Mouse (Mus musculus) skeletal muscle tissue, adult 2 months (tissue): Measurements from ENCODE around the gene Gas6.

Experiments
- DNase-seq: peaks from one replicate; pipeline ENCODE4 v3.0.0-alpha.2; 2012; ENCODE audit warnings: low read depth, low spot score

The Gas6 gene

GRCm38 (mm10) chr8:13493858-13494631, at the start of gene Gas6:
TSS of gene Gas6 (minus strand) at chr8:13494490.
- peak; percentile 58 for DNase-seq

GRCm38 (mm10) chr8:13541526-13541925, 47.2 kb upstream of the Gas6 start:
- no peak for DNase-seq

- DNase-seq = no peak
Observed at GRCm38 (mm10) chr8:13540122-13540521, 45.8 kb upstream of the Gas6 start.

GRCm38 (mm10) chr8:13538821-13539220, 44.5 kb upstream of the Gas6 start:
- DNase-seq = peak; percentile 84

- no peak for DNase-seq
Observed at GRCm38 (mm10) chr8:13537102-13537501, 42.8 kb upstream of the Gas6 start.

- no peak for DNase-seq
Observed at GRCm38 (mm10) chr8:13533123-13533522, 38.8 kb upstream of the Gas6 start.

GRCm38 (mm10) chr8:13531602-13532171, 37.4 kb upstream of the Gas6 start:
- no peak for DNase-seq

GRCm38 (mm10) chr8:13530941-13531340, 36.7 kb upstream of the Gas6 start:
- peak; percentile 90 for DNase-seq

- no peak for DNase-seq
Observed at GRCm38 (mm10) chr8:13530401-13530800, 36.1 kb upstream of the Gas6 start.

GRCm38 (mm10) chr8:13529891-13530316, 35.6 kb upstream of the Gas6 start:
- DNase-seq = peak; percentile 88

GRCm38 (mm10) chr8:13529011-13529840, 34.9 kb upstream of the Gas6 start:
- peak; percentile 57 for DNase-seq

- no peak for DNase-seq
Observed at GRCm38 (mm10) chr8:13521392-13521791, 27.1 kb upstream of the Gas6 start.

- no peak for DNase-seq
Observed at GRCm38 (mm10) chr8:13520349-13520748, 26.1 kb upstream of the Gas6 start.

- DNase-seq = no peak
Observed at GRCm38 (mm10) chr8:13519503-13519902, 25.2 kb upstream of the Gas6 start.

GRCm38 (mm10) chr8:13517284-13517781, 23.0 kb upstream of the Gas6 start:
- DNase-seq = no peak

GRCm38 (mm10) chr8:13516728-13517127, 22.4 kb upstream of the Gas6 start:
- no peak for DNase-seq

GRCm38 (mm10) chr8:13516011-13516442, 21.7 kb upstream of the Gas6 start:
- no peak for DNase-seq

- no peak for DNase-seq
Observed at GRCm38 (mm10) chr8:13513556-13514370, 19.5 kb upstream of the Gas6 start.

- no peak for DNase-seq
Observed at GRCm38 (mm10) chr8:13512677-13513076, 18.4 kb upstream of the Gas6 start.

GRCm38 (mm10) chr8:13512016-13512415, 17.7 kb upstream of the Gas6 start:
- DNase-seq = no peak

- no peak for DNase-seq
Observed at GRCm38 (mm10) chr8:13507284-13507937, 13.1 kb upstream of the Gas6 start.
